Mouse (Mus musculus) liver, adult 2 months (tissue): ENCODE measurements around the gene Myl6b. TPM values are rescaled to one million over a fixed set of nuclear protein-coding genes. Genes with fewer than 3 reads are reported as not detected.
A peak's percentile ranks its signal among the peaks of the same experiment; 100 is the strongest.
"Not testable (repeated sequence)": the region's sequence is repeated elsewhere in the genome, so short reads cannot be mapped to it uniquely, and the experiment has no call there.

ENCODE experiments used
- DNase-seq: peaks from one replicate; pipeline ENCODE4 v3.0.0-alpha.2; 2011; ENCODE audit warnings: low read depth, low spot score; ENCODE audit errors: extremely low read depth
- H3K27ac ChIP-seq: fragments of 200-500 bp; replicated peaks from 2 replicates; pipeline ENCODE4 v1.5.1; 2012; ENCODE audit warnings: low read depth, mild to moderate bottlenecking, control low read depth, inconsistent platforms, low read length; ENCODE audit not compliant: insufficient read depth
- H3K27me3 ChIP-seq: fragments of 200-500 bp; 2 replicates; pipeline ENCODE4 v1.6.1; 2012; ENCODE audit warnings: mild to moderate bottlenecking, moderate library complexity, low read length, inconsistent platforms; ENCODE audit not compliant: control insufficient read depth, insufficient read depth
- H3K36me3 ChIP-seq: fragments of 200-500 bp; 2 replicates; pipeline ENCODE4 v1.6.1; 2012; ENCODE audit warnings: low read length, inconsistent platforms; ENCODE audit not compliant: control insufficient read depth, insufficient read depth
- H3K4me1 ChIP-seq: fragments of 200-500 bp; 2 replicates; pipeline ENCODE4 v1.6.1; 2011; ENCODE audit warnings: low read length; ENCODE audit not compliant: control insufficient read depth, insufficient read depth
- H3K4me3 ChIP-seq: fragments of 200-500 bp; 2 replicates; pipeline ENCODE4 v1.5.1; 2011; ENCODE audit warnings: low read depth, mild to moderate bottlenecking, control low read depth, low read length, moderate library complexity; ENCODE audit not compliant: insufficient read depth
- H3K79me2 ChIP-seq: fragments of 200-500 bp; 2 replicates; pipeline ENCODE4 v1.6.1; 2012; ENCODE audit warnings: inconsistent platforms, mild to moderate bottlenecking, low read length, moderate library complexity; ENCODE audit not compliant: control insufficient read depth, insufficient read depth
- H3K9ac ChIP-seq: fragments of 200-500 bp; 2 replicates; pipeline ENCODE4 v1.6.1; 2012; ENCODE audit warnings: low read depth, mild to moderate bottlenecking, control low read depth, inconsistent platforms, low read length
- CTCF ChIP-seq: fragments of 200-500 bp; IDR thresholded peaks from 2 replicates; pipeline ENCODE4 v1.5.1; 2011; ENCODE audit warnings: low read depth, low read length, control low read depth
- POLR2A ChIP-seq: fragments of 200-500 bp; IDR thresholded peaks from 2 replicates; pipeline ENCODE4 v1.6.1; 2011; ENCODE audit warnings: low read length, control low read depth; ENCODE audit not compliant: insufficient read depth; ENCODE audit errors: extremely low read depth
- WGBS: fragments of 180-500 bp; shearing (Covaris S2); methylation state at CpG from one replicate; pipeline ENCODE4 v1.1.7; 2018; 5-methylcytosine and 5-hydroxymethylcytosine counted together
- polyA plus RNA-seq: library from polyadenylated mRNA; depleted of rRNA; stranded (reverse); fragments of >200 nt; gene quantifications from 2 replicates; pipeline ENCODE4 v1.2.3, GENCODE M21; 2012
- total RNA-seq: library from RNA; depleted of rRNA; stranded (reverse); fragments of >200 nt; gene quantifications from 2 replicates; pipeline ENCODE4 v1.2.3, GENCODE M21; 2014

Gene Myl6b
- total and polyA plus RNA-seq, 2 experiments = 0.28 to 1.1 TPM

- Histone ChIP-seq H3K4me3 (no peak overlapping the region), H3K36me3 (peaks cover 2% of the 10 kb centered on the region; the same call in 1 of the 2 replicates), H3K27me3 (no peaks in the 10 kb centered on the region), H3K4me1 (peaks cover 3% of the 10 kb centered on the region), H3K79me2 (peaks cover 4% of the 10 kb centered on the region; the same call in 1 of the 2 replicates), H3K9ac (no peak overlapping the region), H3K27ac (no peak overlapping the region)
- DNase-seq = no peak
- TF ChIP-seq CTCF (no peak), POLR2A (no peak)
- WGBS = 87% methylated on average over 9 of the region's 9 CpGs
These were observed 9.8 kb upstream of the Myl6b start for GRCm38 (mm10) chr10:128508260-128508659.

- DNase-seq = no peak
- Histone ChIP-seq H3K9ac (no peak overlapping the region), H3K79me2 (peaks cover 4% of the 10 kb centered on the region; the same call in 1 of the 2 replicates), H3K27ac (no peak overlapping the region), H3K27me3 (no peaks in the 10 kb centered on the region), H3K4me3 (no peak overlapping the region), H3K4me1 (peaks cover 10% of the 10 kb centered on the region), H3K36me3 (0 out of 2 replicates have a peak, but pooled peaks cover 2% of the 10 kb centered on the region)
- TF ChIP-seq POLR2A (no peak), CTCF (peak; percentile 13; the same call in 1 of the 2 replicates)
- 97% methylated on average over 14 of the region's 14 CpGs for WGBS
These were observed 7.5 kb upstream of the Myl6b start for GRCm38 (mm10) chr10:128505974-128506373.

GRCm38 (mm10) chr10:128505371-128505667 is 6.8 kb upstream of the Myl6b start:
- H3K27me3 ChIP-seq, H3K36me3 ChIP-seq, H3K79me2 ChIP-seq, H3K27ac ChIP-seq, DNase-seq, H3K4me3 ChIP-seq, H3K9ac ChIP-seq: not testable (repeated sequence)
- WGBS = 94% methylated on average over 5 of the region's 5 CpGs
- peaks cover 10% of the 10 kb centered on the region for H3K4me1 ChIP-seq

GRCm38 (mm10) chr10:128504641-128505370 is 6.3 kb upstream of the Myl6b start:
- DNase-seq = no peak
- 62% methylated on average over 9 of the region's 9 CpGs for WGBS
- Histone ChIP-seq H3K79me2 (peaks cover 4% of the 10 kb centered on the region; the same call in 1 of the 2 replicates), H3K4me3 (no peak overlapping the region), H3K27me3 (no peaks in the 10 kb centered on the region), H3K9ac (peak overlapping the region; percentile 57), H3K4me1 (peaks cover 13% of the 10 kb centered on the region), H3K27ac (peak overlapping the region; percentile 53), H3K36me3 (0 out of 2 replicates have a peak, but pooled peaks cover 2% of the 10 kb centered on the region)
- no peak for TF ChIP-seq POLR2A

- WGBS = 41% methylated on average over 3 of the region's 3 CpGs
- no peaks in the 10 kb centered on the region for H3K27me3 ChIP-seq
- H3K4me1 ChIP-seq = peaks cover 15% of the 10 kb centered on the region
- no peak overlapping the region for H3K4me3 ChIP-seq
- H3K79me2 ChIP-seq = peaks cover 4% of the 10 kb centered on the region; the same call in 1 of the 2 replicates
- H3K27ac ChIP-seq = peak overlapping the region; percentile 53
- H3K36me3 ChIP-seq = no peaks in the 10 kb centered on the region
- H3K9ac ChIP-seq = no peak overlapping the region
- DNase-seq = no peak
- TF ChIP-seq POLR2A = no peak
- TF ChIP-seq CTCF = no peak
These were observed 5.5 kb upstream of the Myl6b start for GRCm38 (mm10) chr10:128504012-128504411.

GRCm38 (mm10) chr10:128503532-128503931 is 5.0 kb upstream of the Myl6b start:
- DNase-seq = no peak
- peak overlapping the region; percentile 19; the same call in 1 of the 2 replicates for H3K27ac ChIP-seq
- H3K4me3 ChIP-seq = peak overlapping the region; percentile 14; the same call in 1 of the 2 replicates
- TF ChIP-seq POLR2A (no peak), CTCF (no peak)
- WGBS = 75% methylated on average over 8 of the region's 8 CpGs
- H3K36me3 ChIP-seq = no peaks in the 10 kb centered on the region
- H3K79me2 ChIP-seq = peaks cover 4% of the 10 kb centered on the region; the same call in 1 of the 2 replicates
- H3K9ac ChIP-seq = 0 out of 2 replicates have a peak overlapping the region, but pooled peaks have one; percentile 1
- H3K4me1 ChIP-seq = peaks cover 15% of the 10 kb centered on the region
- no peaks in the 10 kb centered on the region for H3K27me3 ChIP-seq
